Mouse (Mus musculus) E14TG2a.4 (cell line): ENCODE results near the gene Speg.

ENCODE experiments used
- H3K27me3 ChIP-seq: 2 replicates; pipeline ENCODE4 v1.6.1; 2014; ENCODE audit warnings: low read length, control low read depth; ENCODE audit not compliant: insufficient read depth
- H3K36me3 ChIP-seq: 2 replicates; pipeline ENCODE4 v1.6.1; 2014; ENCODE audit warnings: low read length, control low read depth; ENCODE audit not compliant: insufficient read depth
- H3K4me1 ChIP-seq: replicated peaks from 2 replicates; pipeline ENCODE4 v1.6.1; 2014; ENCODE audit warnings: low read depth, low read length, control low read depth
- H3K4me3 ChIP-seq: replicated peaks from 2 replicates; pipeline ENCODE4 v1.5.1; 2014; ENCODE audit warnings: mild to moderate bottlenecking, low read length
- H3K9me3 ChIP-seq: 2 replicates; pipeline ENCODE4 v1.6.1; 2014; ENCODE audit warnings: low read length, control low read depth
- CTCF ChIP-seq: conservative IDR thresholded peaks from 2 replicates; pipeline ENCODE4 v1.5.1; 2014; ENCODE audit warnings: low read length
- NANOG ChIP-seq: IDR thresholded peaks from 2 replicates; pipeline ENCODE4 v1.6.1; 2014; ENCODE audit warnings: borderline replicate concordance, low read length, mixed read lengths
- POU5F1 ChIP-seq: IDR thresholded peaks from 2 replicates; pipeline ENCODE4 v1.6.1; 2014; ENCODE audit warnings: low read length, borderline replicate concordance

Gene Speg

GRCm38 (mm10) chr1:75463652-75464204, 88.6 kb downstream of the Speg start:
- no peak for TF ChIP-seq NANOG
- no peak for TF ChIP-seq POU5F1
- TF ChIP-seq CTCF = no peak
- no peak overlapping the region for H3K4me3 ChIP-seq
- H3K9me3 ChIP-seq = peaks cover 6% of the 10 kb centered on the region
- peaks cover 10% of the 10 kb centered on the region for H3K4me1 ChIP-seq
- H3K27me3 ChIP-seq = peaks cover 69% of the 10 kb centered on the region
- no peaks in the 10 kb centered on the region for H3K36me3 ChIP-seq

- no peak overlapping the region for H3K4me3 ChIP-seq
- TF ChIP-seq NANOG (no peak), POU5F1 (no peak), CTCF (peak; percentile 64)
- H3K9me3 ChIP-seq = 0 out of 2 replicates have a peak, but pooled peaks cover 2% of the 10 kb centered on the region
- 0 out of 2 replicates have a peak, but pooled peaks cover under 1% of the 10 kb centered on the region for H3K36me3 ChIP-seq
- peaks cover 82% of the 10 kb centered on the region for H3K27me3 ChIP-seq
- H3K4me1 ChIP-seq = peaks cover 12% of the 10 kb centered on the region
Observed at GRCm38 (mm10) chr1:75467215-75467927, 92.3 kb downstream of the Speg start.

- Histone ChIP-seq H3K9me3 (no peaks in the 10 kb centered on the region), H3K4me1 (peaks cover 16% of the 10 kb centered on the region), H3K36me3 (peaks cover 20% of the 10 kb centered on the region), H3K27me3 (peaks cover 73% of the 10 kb centered on the region), H3K4me3 (no peak overlapping the region)
- TF ChIP-seq NANOG (no peak), CTCF (no peak), POU5F1 (no peak)
Observed at GRCm38 (mm10) chr1:75469287-75469825, 94.3 kb downstream of the Speg start.

- no peak for TF ChIP-seq CTCF
- TF ChIP-seq NANOG = no peak
- no peak for TF ChIP-seq POU5F1
- peaks cover 48% of the 10 kb centered on the region for H3K36me3 ChIP-seq
- peaks cover 63% of the 10 kb centered on the region for H3K4me1 ChIP-seq
- H3K9me3 ChIP-seq = no peaks in the 10 kb centered on the region
- H3K27me3 ChIP-seq = peaks cover 30% of the 10 kb centered on the region
- no peak overlapping the region for H3K4me3 ChIP-seq
Observed at GRCm38 (mm10) chr1:75476441-75476840, 101.3 kb downstream of the Speg start.

GRCm38 (mm10) chr1:75477264-75477965, 102.3 kb downstream of the Speg start:
- H3K36me3 ChIP-seq = peaks cover 47% of the 10 kb centered on the region
- peaks cover 31% of the 10 kb centered on the region for H3K27me3 ChIP-seq
- no peaks in the 10 kb centered on the region for H3K9me3 ChIP-seq
- no peak for TF ChIP-seq POU5F1
- TF ChIP-seq CTCF = peak; percentile 87
- peaks cover 71% of the 10 kb centered on the region for H3K4me1 ChIP-seq
- H3K4me3 ChIP-seq = peak overlapping the region; percentile 96

- no peak for TF ChIP-seq NANOG
- TF ChIP-seq CTCF = no peak
- TF ChIP-seq POU5F1 = no peak
- Histone ChIP-seq H3K4me1 (peaks cover 75% of the 10 kb centered on the region), H3K9me3 (no peaks in the 10 kb centered on the region)
Observed at GRCm38 (mm10) chr1:75477966-75478290, 102.8 kb downstream of the Speg start.

GRCm38 (mm10) chr1:75478497-75478896, 103.4 kb downstream of the Speg start:
- TF ChIP-seq POU5F1 (no peak), NANOG (no peak), CTCF (no peak)
- Histone ChIP-seq H3K27me3 (peaks cover 38% of the 10 kb centered on the region), H3K4me1 (peaks cover 80% of the 10 kb centered on the region), H3K4me3 (peak overlapping the region; percentile 96), H3K9me3 (no peaks in the 10 kb centered on the region), H3K36me3 (peaks cover 36% of the 10 kb centered on the region)

More at GRCm38 (mm10) chr1:75477966-75478290, 102.8 kb downstream of the Speg start:
- Histone ChIP-seq H3K36me3 (peaks cover 42% of the 10 kb centered on the region), H3K27me3 (peaks cover 33% of the 10 kb centered on the region), H3K4me3 (peak overlapping the region; percentile 96)

GRCm38 (mm10) chr1:75478916-75479634, 104.0 kb downstream of the Speg start, which contains the start of the genes Chpf and Tmem198:
Gene Chpf, minus strand, starts transcription at chr1:75479307.
Gene Tmem198, plus strand, starts transcription at chr1:75479532.
- H3K4me3 ChIP-seq = peak within 1 kb of the TSS; percentile 96
- TF ChIP-seq NANOG (no peak), POU5F1 (no peak), CTCF (no peak)

More at GRCm38 (mm10) chr1:75478916-75479634, 104.0 kb downstream of the Speg start, which contains the start of the genes Chpf and Tmem198:
- Histone ChIP-seq H3K27me3 (peaks cover 44% of the 10 kb centered on the region), H3K9me3 (no peaks in the 10 kb centered on the region), H3K36me3 (peaks cover 30% of the 10 kb centered on the region), H3K4me1 (peaks cover 78% of the 10 kb centered on the region)
